Mouse (Mus musculus) thymus, postnatal 25 days (tissue): Measurements from ENCODE around the gene Fam131a.
A peak's percentile ranks its signal among the peaks of the same experiment; 100 is the strongest.

Source experiments
- DNase-seq: peaks from one replicate; pipeline ENCODE4 v3.0.0; 2022

Fam131a gene

GRCm38 (mm10) chr16:20717181-20717977 is 24.3 kb downstream of the Fam131a start, which contains the start of the genes Polr2h and Clcn2:
Gene Polr2h (plus strand): TSS chr16:20717665.
Gene Clcn2 (minus strand): TSS chr16:20717746.
- DNase-seq: peak; percentile 96

- DNase-seq: no peak
Measured at GRCm38 (mm10) chr16:20717978-20718670, 25.1 kb downstream of the Fam131a start.

- DNase-seq: no peak
Measured at GRCm38 (mm10) chr16:20721808-20722207, 28.8 kb downstream of the Fam131a start.

GRCm38 (mm10) chr16:20722736-20723135 is 29.7 kb downstream of the Fam131a start:
- DNase-seq: no peak

GRCm38 (mm10) chr16:20723247-20723646 is 30.2 kb downstream of the Fam131a start:
- DNase-seq: no peak

DNA sequence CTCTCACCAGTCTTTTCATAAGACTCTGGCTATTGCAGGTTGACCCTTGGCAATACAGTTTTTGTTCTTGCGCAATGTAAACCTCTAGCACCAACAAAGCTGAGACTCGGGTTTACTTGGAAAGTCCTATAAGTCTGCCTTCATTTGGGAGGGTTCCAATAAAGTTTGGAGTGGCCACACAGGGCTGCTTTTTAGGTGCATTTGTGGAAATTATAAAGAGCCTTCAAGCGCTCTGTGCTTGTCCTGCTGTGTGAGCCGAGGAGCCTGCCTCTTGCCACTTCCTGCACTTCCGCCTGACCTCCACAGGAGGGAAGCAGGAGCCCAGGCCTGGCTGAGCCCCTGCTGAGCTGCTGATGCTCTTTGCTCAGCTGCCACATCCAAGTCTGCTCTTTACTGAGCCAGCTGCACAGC is 31.3 kb downstream of the Fam131a start:
- peak; percentile 36 for DNase-seq

DNA sequence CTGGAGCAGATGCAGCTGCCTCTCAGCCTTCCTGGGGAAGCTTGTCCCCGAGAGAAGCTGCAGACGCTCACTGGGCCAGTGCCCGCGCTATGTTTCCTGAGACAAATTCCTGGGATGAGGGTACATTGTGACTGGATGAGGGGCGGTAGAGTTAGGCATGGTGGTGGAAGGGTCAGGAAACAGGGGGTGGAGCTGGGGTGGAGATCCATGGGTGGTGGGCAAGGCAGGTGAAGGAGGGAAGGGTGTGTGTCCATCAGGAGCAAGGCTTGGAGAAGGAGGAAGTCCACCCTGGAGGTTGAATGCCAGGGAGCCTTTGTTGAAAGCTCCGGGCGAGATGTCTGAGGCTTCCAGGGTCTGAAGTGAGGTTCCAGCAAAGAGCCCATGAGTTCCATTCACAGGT is 32.3 kb downstream of the Fam131a start:
- no peak for DNase-seq

GRCm38 (mm10) chr16:20725750-20726149 is 32.7 kb downstream of the Fam131a start:
- no peak for DNase-seq

DNA sequence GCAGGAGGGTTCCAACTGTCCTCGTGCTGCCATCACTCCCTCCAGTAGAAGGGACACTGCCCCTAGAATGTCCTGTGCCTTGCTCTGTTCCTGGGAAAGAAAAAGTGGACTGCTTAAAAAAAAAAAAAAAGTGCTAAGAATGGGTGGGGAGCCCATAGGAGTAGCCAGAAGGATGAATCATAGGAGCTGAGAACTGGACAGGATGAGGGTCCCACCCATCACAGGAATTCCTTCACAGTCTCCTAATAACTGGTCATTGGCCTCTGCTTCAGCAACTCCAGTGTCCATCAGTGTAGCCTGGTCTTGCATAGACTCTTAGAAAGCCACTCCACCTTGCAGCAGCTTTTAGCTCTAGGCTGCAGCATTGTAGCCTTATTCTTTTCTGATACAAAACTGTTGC is 33.3 kb downstream of the Fam131a start:
- no peak for DNase-seq

DNA sequence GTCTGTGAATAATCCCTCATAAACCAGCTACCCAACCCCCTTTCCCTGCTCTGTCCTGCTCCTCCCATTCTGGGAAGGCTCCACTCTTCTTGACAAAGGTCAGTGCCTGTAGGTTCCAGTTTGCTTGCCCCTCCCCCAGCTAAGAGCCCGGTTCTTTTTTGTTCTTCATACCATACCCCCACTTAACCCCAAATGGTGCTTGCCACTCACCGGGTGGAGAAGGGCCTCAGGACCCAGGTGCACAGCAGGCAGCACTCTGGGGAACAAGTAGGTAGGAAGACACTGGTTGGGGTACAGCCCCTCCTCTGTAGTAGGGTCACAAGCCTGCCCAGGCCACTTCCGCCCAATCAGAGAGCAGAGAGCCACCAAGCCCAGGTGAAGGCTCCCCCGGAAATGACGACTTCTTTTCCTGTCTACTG is 37.3 kb downstream of the Fam131a start:
- DNase-seq: no peak

GRCm38 (mm10) chr16:20731688-20732087 is 38.6 kb downstream of the Fam131a start:
- no peak for DNase-seq

DNA sequence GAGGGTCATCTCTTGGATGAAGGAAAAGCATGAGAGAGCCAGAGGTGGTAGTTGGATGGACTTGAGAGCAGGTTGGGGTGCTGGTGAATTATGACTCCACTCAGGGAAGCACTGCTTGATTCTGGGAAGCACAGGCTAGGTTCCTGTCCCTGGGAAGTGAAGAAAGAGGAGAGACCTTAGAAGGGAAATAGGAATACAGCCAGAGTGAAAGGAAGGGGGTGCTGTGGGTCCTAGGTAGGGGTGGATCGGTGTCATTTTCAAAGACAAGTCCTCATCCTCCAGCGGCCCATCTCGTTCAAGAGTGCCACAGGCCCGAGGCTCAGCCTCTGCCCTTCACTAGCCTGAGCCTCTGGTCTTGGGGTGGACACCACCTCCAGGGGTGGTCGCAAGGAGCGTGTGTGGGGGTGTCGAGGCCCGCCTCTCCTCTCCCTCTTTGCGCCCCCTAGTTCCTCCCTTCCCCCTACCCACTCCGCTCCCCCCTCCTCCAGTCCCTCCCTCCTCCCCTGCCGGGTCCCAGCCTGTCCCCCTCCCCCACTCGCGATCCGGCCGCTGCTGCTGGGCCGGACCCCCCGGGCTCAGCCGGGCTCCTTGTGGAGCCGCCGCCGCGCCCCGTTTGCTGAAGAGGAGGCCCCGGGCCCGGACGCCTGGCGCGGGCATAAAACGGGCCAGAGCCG is 39.3 kb downstream of the Fam131a start:
- DNase-seq: no peak

- no peak for DNase-seq
Measured at GRCm38 (mm10) chr16:20732925-20733730, 40.1 kb downstream of the Fam131a start, which contains the start of gene Chrd. Gene Chrd (plus strand): TSS chr16:20733127.

GRCm38 (mm10) chr16:20733731-20734730 is 41.0 kb downstream of the Fam131a start, which contains the start of gene Thpo:
Gene Thpo (minus strand): TSS chr16:20734511.
- no peak for DNase-seq

GRCm38 (mm10) chr16:20735651-20736050 is 42.6 kb downstream of the Fam131a start:
- no peak for DNase-seq

DNA sequence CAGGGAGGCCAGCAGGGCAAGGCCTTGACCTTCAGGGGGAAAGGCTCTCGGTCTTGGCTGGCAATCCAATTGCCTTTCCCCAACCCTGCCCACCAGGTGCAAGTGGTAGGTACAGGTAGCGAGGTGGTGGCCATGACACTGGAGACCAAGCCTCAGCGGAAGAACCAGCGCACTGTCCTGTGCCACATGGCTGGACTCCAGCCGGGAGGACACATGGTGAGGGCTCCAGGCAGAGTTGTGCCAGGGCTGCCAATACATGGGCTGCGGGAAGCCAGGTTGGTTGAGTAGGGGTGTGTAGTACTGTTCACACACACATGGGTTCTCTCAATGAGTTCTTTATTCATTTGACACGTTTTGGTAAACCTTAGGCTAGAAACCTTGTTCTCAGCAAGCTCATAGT is 43.1 kb downstream of the Fam131a start:
- no peak for DNase-seq

DNA sequence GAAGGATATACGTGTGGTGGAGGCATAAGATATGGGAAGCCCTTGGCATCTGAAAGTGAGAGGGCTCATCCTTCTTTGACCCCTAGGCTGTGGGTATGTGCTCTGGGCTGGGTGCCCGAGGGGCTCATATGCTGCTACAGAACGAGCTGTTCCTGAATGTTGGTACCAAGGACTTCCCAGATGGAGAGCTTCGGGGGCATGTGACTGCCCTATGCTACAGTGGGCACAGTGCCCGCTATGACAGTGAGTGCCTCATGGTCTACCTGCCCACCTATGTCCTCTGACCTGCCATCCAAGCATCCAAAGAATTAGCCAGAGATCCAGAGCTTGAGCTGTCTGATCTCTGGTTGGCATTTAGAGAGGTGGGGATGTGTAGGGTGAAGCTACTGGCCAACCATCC is 43.8 kb downstream of the Fam131a start:
- no peak for DNase-seq

GRCm38 (mm10) chr16:20739845-20740244 is 46.8 kb downstream of the Fam131a start:
- no peak for DNase-seq

GRCm38 (mm10) chr16:20746641-20747040 is 53.6 kb downstream of the Fam131a start:
- DNase-seq: no peak

DNA sequence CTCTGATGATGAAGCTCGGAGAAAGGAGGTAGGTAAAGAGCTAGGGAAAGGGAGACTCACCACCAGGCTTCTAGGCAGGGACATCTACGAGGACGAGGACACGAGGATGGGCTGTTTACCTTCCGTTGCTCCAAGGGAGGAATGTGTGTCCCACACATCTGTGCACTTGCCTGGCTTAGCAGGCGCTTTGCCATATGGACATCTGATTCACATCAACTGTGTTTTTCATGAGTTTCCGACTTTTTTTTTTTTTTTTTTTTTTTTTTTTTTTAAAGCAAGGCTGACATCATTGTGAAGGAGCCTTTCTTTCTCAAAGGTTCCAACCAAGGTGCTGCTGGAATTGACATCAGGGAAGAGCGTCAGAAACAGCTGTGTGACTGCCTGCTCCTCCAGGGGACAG is 57.5 kb downstream of the Fam131a start:
- DNase-seq: no peak
